Mouse (Mus musculus): ENCODE data around the gene Hk3.

Gene Hk3

GRCm38 (mm10) chr13:55004646-55005045, 16.5 kb downstream of the Hk3 start:
- in situ Hi-C loops (cut with MboI; ENCODE audit: unreplicated experiment in 2 of 2) = no loop called here

GRCm38 (mm10) chr13:55002090-55002489, 19.1 kb downstream of the Hk3 start:
- in situ Hi-C loops (cut with MboI; ENCODE audit: unreplicated experiment in 2 of 2) = no loop called here

GRCm38 (mm10) chr13:55000433-55000832, 20.8 kb downstream of the Hk3 start:
- in situ Hi-C loops (cut with MboI; ENCODE audit: unreplicated experiment in 2 of 2) = no loop called here

GRCm38 (mm10) chr13:54997568-54997967, 23.6 kb downstream of the Hk3 start:
- in situ Hi-C loops (cut with MboI; ENCODE audit: unreplicated experiment in 2 of 2) = no loop called here

GRCm38 (mm10) chr13:54995161-54995560, 26.0 kb downstream of the Hk3 start:
- in situ Hi-C loops (cut with MboI; ENCODE audit: unreplicated experiment in 2 of 2) = no loop called here

- in situ Hi-C loops (cut with MboI; ENCODE audit: unreplicated experiment in 2 of 2) = no loop called here
These were observed 26.6 kb downstream of the Hk3 start for GRCm38 (mm10) chr13:54994576-54994975.

GRCm38 (mm10) chr13:54992215-54992614, 29.0 kb downstream of the Hk3 start:
- in situ Hi-C loops (cut with MboI; ENCODE audit: unreplicated experiment in 2 of 2) = no loop called here

- in situ Hi-C loops (cut with MboI; ENCODE audit: unreplicated experiment in 2 of 2) = no loop called here
These were observed 32.9 kb downstream of the Hk3 start for GRCm38 (mm10) chr13:54988181-54988760.

- in situ Hi-C loops (cut with MboI; ENCODE audit: unreplicated experiment in 2 of 2) = no loop called here
These were observed 33.8 kb downstream of the Hk3 start for GRCm38 (mm10) chr13:54987405-54987804.

GRCm38 (mm10) chr13:54983614-54984013, 37.6 kb downstream of the Hk3 start:
- in situ Hi-C loops (cut with MboI; ENCODE audit: unreplicated experiment in 2 of 2) = no loop called here

GRCm38 (mm10) chr13:54983001-54983400, 38.2 kb downstream of the Hk3 start:
- in situ Hi-C loops (cut with MboI; ENCODE audit: unreplicated experiment in 2 of 2) = no loop called here

GRCm38 (mm10) chr13:54980957-54981356, 40.2 kb downstream of the Hk3 start:
- in situ Hi-C loops (cut with MboI; ENCODE audit: unreplicated experiment in 2 of 2) = no loop called here

GRCm38 (mm10) chr13:54978804-54979203, 42.4 kb downstream of the Hk3 start:
- in situ Hi-C loops (cut with MboI; ENCODE audit: unreplicated experiment in 2 of 2) = no loop called here

- in situ Hi-C loops (cut with MboI; ENCODE audit: unreplicated experiment in 2 of 2) = no loop called here
These were observed 45.6 kb downstream of the Hk3 start for GRCm38 (mm10) chr13:54975546-54975945.

GRCm38 (mm10) chr13:54970521-54971247, 50.5 kb downstream of the Hk3 start:
- in situ Hi-C loops (cut with MboI; ENCODE audit: unreplicated experiment in 2 of 2) = no loop called here

GRCm38 (mm10) chr13:54969513-54969912, 51.7 kb downstream of the Hk3 start:
- in situ Hi-C loops (cut with MboI; ENCODE audit: unreplicated experiment in 2 of 2) = no loop called here

- in situ Hi-C loops (cut with MboI; ENCODE audit: unreplicated experiment in 2 of 2) = no loop called here
These were observed 52.5 kb downstream of the Hk3 start for GRCm38 (mm10) chr13:54968636-54969035.

GRCm38 (mm10) chr13:54967501-54967900, 53.7 kb downstream of the Hk3 start:
- in situ Hi-C loops (cut with MboI; ENCODE audit: unreplicated experiment in 2 of 2) = no loop called here

- in situ Hi-C loops (cut with MboI; ENCODE audit: unreplicated experiment in 2 of 2) = no loop called here
These were observed 55.9 kb downstream of the Hk3 start for GRCm38 (mm10) chr13:54965256-54965655.

GRCm38 (mm10) chr13:54960491-54960890, 60.7 kb downstream of the Hk3 start:
- in situ Hi-C loops (cut with MboI; ENCODE audit: unreplicated experiment in 2 of 2) = no loop called here

- in situ Hi-C loops (cut with MboI; ENCODE audit: unreplicated experiment in 2 of 2) = no loop called here
These were observed 61.3 kb downstream of the Hk3 start for GRCm38 (mm10) chr13:54959842-54960241.

- in situ Hi-C loops (cut with MboI; ENCODE audit: unreplicated experiment in 2 of 2) = no loop called here
These were observed 62.0 kb downstream of the Hk3 start for GRCm38 (mm10) chr13:54959059-54959701.
